Mouse (Mus musculus): ENCODE results near the gene Tiam1. TPM values are rescaled to one million over a fixed set of nuclear protein-coding genes. Genes with fewer than 3 reads are reported as not detected.
A peak's percentile ranks its signal among the peaks of the same experiment; 100 is the strongest.

Gene Tiam1
- polyA plus RNA-seq, 1 experiment from 2014 or later: 3.7 TPM

DNA sequence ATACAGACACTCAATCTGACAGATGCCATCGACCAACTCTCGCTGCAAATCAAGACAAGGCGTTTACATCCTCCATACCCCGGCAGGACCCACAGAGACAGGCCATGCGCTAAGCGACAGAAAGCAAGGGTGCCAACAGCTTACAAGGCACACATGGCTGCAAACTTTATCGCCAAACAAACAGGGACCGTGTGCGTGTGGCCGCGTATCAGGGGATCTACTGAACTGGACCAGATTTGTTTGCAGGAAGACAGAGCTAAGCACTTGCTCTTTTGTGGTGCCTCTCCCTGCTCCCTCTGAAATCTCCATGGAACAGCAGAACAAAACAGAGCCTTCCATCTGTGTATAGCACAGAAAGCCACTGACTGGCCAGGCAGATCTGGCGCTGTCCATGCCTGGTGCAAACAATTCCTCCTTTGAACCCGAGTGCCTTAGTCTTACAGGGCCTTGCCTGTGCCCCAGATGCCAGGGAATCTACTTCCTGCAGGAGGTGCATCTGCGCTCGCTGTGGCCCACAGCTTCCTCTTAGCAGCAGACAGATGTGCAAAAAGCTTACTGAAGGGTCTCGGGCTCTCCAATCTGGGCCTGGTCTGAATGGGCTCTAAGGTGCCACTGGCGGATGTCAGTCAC lies 316.0 kb downstream of the Tiam1 start:
- Histone ChIP-seq H3K27ac (ENCODE audit: low read length) (no peak overlapping the region), H3K4me3 (ENCODE audit: low read depth, low read length) (no peak overlapping the region), H3K9me3 (ENCODE audit: low read length) (no peaks in the 10 kb centered on the region), H3K27me3 (replicated peaks; ENCODE audit: insufficient read depth, low read length) (no peaks in the 10 kb centered on the region), H3K9ac (replicated peaks; ENCODE audit: low read depth) (no peak overlapping the region), H3K36me3 (ENCODE audit: insufficient read depth, low read length) (no peaks in the 10 kb centered on the region), H3K4me2 (replicated peaks; ENCODE audit: low read depth, low read length) (no peak overlapping the region), H3K4me1 (ENCODE audit: insufficient read depth, low read depth, low read length) (no peaks in the 10 kb centered on the region)
- ATAC-seq (no peak), DNase-seq (ENCODE audit: low spot score) (no peak)
- 64% methylated on average over 17 of the region's 17 CpGs for WGBS
- no peak for TF ChIP-seq CTCF (IDR thresholded peaks at IDR 0.05)
- no peak for TF ChIP-seq EP300 (IDR thresholded peaks at IDR 0.05)

DNA sequence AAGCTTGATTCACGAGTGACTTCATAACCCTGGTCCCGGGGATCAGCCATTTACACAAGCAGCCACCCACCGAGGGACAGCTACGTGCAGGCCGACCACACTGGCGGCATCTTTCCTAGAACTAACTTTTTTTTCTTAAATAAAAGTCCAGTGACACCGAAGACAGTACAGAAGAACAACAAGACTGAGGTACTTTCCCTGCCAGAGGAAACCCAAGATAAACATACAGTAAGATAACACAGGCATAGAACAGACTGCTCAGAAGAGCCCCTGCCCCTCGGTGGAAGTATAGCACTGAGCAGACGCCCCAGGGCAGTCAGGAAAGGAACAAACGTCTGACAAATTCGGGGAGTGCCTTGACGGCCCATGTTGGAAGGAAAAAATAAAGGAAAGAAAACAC lies 317.7 kb downstream of the Tiam1 start:
- 0 out of 2 replicates have a peak overlapping the region, but pooled peaks have one; percentile 4 for H3K27ac ChIP-seq (ENCODE audit: low read length)
- no peaks in the 10 kb centered on the region for H3K4me1 ChIP-seq (ENCODE audit: insufficient read depth, low read depth, low read length)
- 25% methylated on average over 12 of the region's 12 CpGs for WGBS
- DNase-seq (ENCODE audit: low spot score) (no peak), ATAC-seq (peak; percentile 39)
- no peak overlapping the region for H3K4me2 ChIP-seq (replicated peaks; ENCODE audit: low read depth, low read length)
- H3K4me3 ChIP-seq (ENCODE audit: low read depth, low read length): no peak overlapping the region
- TF ChIP-seq EP300 (IDR thresholded peaks at IDR 0.05) (no peak), CTCF (IDR thresholded peaks at IDR 0.05) (no peak)
- H3K9ac ChIP-seq (replicated peaks; ENCODE audit: low read depth): no peak overlapping the region
- no peaks in the 10 kb centered on the region for H3K9me3 ChIP-seq (ENCODE audit: low read length)
- no peaks in the 10 kb centered on the region for H3K36me3 ChIP-seq (ENCODE audit: insufficient read depth, low read length)
- H3K27me3 ChIP-seq (replicated peaks; ENCODE audit: insufficient read depth, low read length): no peaks in the 10 kb centered on the region

DNA sequence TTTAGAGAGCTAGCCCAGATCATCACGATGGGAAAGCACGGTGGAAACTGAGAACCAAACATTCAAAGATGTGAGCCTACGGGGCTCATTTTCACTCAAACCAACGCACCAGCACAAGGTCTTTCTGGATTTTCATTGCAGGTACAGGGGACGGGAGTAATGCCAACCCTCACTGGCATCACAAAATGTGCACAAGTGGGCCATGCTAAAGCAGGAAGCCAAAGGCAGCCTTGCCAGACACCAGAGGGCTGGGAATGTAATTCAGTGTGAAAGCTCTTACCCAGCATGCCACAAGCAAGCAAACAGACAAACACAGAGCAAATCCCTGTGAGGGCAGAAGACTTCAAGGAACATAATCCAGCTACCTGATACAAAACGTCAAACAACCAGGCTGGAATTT lies 320.7 kb downstream of the Tiam1 start:
- Histone ChIP-seq H3K4me3 (ENCODE audit: low read depth, low read length) (no peak overlapping the region), H3K9ac (replicated peaks; ENCODE audit: low read depth) (no peak overlapping the region), H3K9me3 (ENCODE audit: low read length) (no peaks in the 10 kb centered on the region), H3K27ac (ENCODE audit: low read length) (no peak overlapping the region), H3K27me3 (replicated peaks; ENCODE audit: insufficient read depth, low read length) (peaks cover 5% of the 10 kb centered on the region; the same call in 1 of the 2 replicates), H3K36me3 (ENCODE audit: insufficient read depth, low read length) (no peaks in the 10 kb centered on the region), H3K4me1 (ENCODE audit: insufficient read depth, low read depth, low read length) (peaks cover 4% of the 10 kb centered on the region), H3K4me2 (replicated peaks; ENCODE audit: low read depth, low read length) (no peak overlapping the region)
- ATAC-seq (no peak), DNase-seq (ENCODE audit: low spot score) (no peak)
- 82% methylated on average over 6 of the region's 6 CpGs for WGBS
- no peak for TF ChIP-seq CTCF (IDR thresholded peaks at IDR 0.05)
- TF ChIP-seq EP300 (IDR thresholded peaks at IDR 0.05): no peak

DNA sequence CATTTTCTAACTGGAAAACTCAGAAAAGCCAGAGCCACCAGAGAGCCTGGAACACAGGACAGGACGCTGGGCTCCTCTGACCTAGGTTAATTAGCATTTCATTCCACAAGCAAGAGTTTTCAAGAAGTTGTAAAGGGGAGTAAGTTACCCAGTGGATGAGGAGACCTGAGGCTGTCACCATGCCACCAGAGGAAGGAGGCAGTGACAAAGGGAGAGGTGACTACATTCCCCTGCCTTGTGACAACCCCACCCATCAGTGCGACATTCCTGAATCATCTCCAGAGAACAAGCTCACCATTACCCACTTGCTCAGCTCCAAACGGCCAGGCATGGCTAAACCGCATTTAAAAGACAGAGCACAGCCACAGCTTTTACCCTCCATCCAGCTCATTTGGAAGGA lies 324.9 kb downstream of the Tiam1 start:
- Histone ChIP-seq H3K27me3 (replicated peaks; ENCODE audit: insufficient read depth, low read length) (peaks cover 5% of the 10 kb centered on the region; the same call in 1 of the 2 replicates), H3K4me2 (replicated peaks; ENCODE audit: low read depth, low read length) (peak overlapping the region; percentile 56), H3K4me3 (ENCODE audit: low read depth, low read length) (no peak overlapping the region), H3K9me3 (ENCODE audit: low read length) (no peaks in the 10 kb centered on the region), H3K4me1 (ENCODE audit: insufficient read depth, low read depth, low read length) (peaks cover 8% of the 10 kb centered on the region), H3K9ac (replicated peaks; ENCODE audit: low read depth) (no peak overlapping the region), H3K27ac (ENCODE audit: low read length) (no peak overlapping the region), H3K36me3 (ENCODE audit: insufficient read depth, low read length) (no peaks in the 10 kb centered on the region)
- no peak for DNase-seq (ENCODE audit: low spot score)
- 44% methylated on average over 4 of the region's 4 CpGs for WGBS
- no peak for ATAC-seq
- no peak for TF ChIP-seq CTCF (IDR thresholded peaks at IDR 0.05)
- no peak for TF ChIP-seq EP300 (IDR thresholded peaks at IDR 0.05)

DNA sequence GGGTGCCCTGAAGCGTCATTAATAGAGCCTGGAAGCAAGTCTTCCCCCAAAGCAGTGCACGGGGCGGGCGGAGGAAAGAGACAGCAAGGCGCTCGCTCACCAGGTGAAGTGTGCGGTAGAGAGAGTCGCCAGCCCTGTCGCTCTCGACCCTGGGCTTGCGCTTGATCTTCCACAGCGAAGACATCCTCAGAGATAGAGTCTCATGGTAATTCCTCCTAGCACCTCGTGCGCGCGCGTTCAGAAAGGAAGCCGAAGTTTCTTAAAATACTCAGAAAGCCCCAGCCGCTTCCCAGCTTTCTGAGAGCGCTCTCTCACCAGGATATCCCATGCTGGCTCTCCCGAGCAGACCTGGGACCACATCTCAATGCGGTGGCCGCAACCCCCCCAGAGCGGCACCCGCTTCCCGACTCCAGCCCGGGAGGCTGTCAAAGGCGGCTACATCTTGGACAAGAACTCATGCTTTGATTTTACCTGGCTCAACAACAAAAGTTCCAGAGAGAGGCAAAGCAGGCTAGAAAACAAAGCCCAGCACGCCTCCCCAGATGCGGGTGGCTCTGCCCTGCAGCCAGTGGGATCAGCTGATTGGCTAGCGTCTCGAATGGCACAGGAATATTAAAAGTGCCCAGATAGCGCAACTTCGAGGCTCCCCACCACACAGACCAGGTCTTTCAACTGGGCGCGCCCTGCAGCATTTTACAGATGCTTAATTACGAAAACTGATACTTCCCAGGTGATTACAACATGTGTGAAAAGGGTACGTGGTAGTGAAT lies 325.5 kb downstream of the Tiam1 start:
- DNase-seq (ENCODE audit: low spot score) (no peak), ATAC-seq (no peak)
- H3K9ac ChIP-seq (replicated peaks; ENCODE audit: low read depth): 0 out of 2 replicates have a peak overlapping the region, but pooled peaks have one; percentile 10

DNA sequence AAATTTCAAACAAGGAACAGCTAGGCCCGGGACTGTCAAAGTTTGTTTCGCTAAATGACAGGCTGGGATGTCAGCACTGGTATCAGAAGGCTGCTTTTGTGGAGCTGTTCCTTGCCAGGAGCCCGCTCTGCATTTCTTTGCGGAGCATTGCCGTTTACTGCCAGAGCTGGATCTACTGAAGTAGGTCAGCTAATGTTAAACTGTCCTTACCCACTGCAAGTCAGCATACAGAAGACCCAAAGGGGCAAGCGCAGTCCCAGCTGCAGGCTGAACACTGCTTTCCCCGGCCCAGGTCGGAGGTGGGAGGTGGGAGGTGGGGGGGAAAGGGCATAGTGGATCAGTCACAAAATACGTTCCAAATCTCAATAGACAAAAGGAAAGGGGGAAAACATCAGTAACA lies 326.3 kb downstream of the Tiam1 start:
- Histone ChIP-seq H3K27me3 (replicated peaks; ENCODE audit: insufficient read depth, low read length) (peaks cover 5% of the 10 kb centered on the region; the same call in 1 of the 2 replicates), H3K4me2 (replicated peaks; ENCODE audit: low read depth, low read length) (peak overlapping the region; percentile 56), H3K9me3 (ENCODE audit: low read length) (no peaks in the 10 kb centered on the region), H3K4me1 (ENCODE audit: insufficient read depth, low read depth, low read length) (peaks cover 8% of the 10 kb centered on the region), H3K36me3 (ENCODE audit: insufficient read depth, low read length) (no peaks in the 10 kb centered on the region), H3K27ac (ENCODE audit: low read length) (no peak overlapping the region), H3K9ac (replicated peaks; ENCODE audit: low read depth) (no peak overlapping the region), H3K4me3 (ENCODE audit: low read depth, low read length) (peak overlapping the region; percentile 36; the same call in 1 of the 2 replicates)
- 17% methylated on average over 9 of the region's 9 CpGs for WGBS
- ATAC-seq (no peak), DNase-seq (ENCODE audit: low spot score) (no peak)
- TF ChIP-seq EP300 (IDR thresholded peaks at IDR 0.05) (no peak), CTCF (IDR thresholded peaks at IDR 0.05) (no peak)

More for the DNA sequence above, 325.5 kb downstream of the Tiam1 start:
- Histone ChIP-seq H3K9me3 (ENCODE audit: low read length) (no peaks in the 10 kb centered on the region), H3K4me1 (ENCODE audit: insufficient read depth, low read depth, low read length) (peaks cover 8% of the 10 kb centered on the region), H3K36me3 (ENCODE audit: insufficient read depth, low read length) (no peaks in the 10 kb centered on the region), H3K4me2 (replicated peaks; ENCODE audit: low read depth, low read length) (peak overlapping the region; percentile 56), H3K27ac (ENCODE audit: low read length) (0 out of 2 replicates have a peak overlapping the region, but pooled peaks have one; percentile 9), H3K27me3 (replicated peaks; ENCODE audit: insufficient read depth, low read length) (peaks cover 5% of the 10 kb centered on the region; the same call in 1 of the 2 replicates), H3K4me3 (ENCODE audit: low read depth, low read length) (peak overlapping the region; percentile 36)
- TF ChIP-seq CTCF (IDR thresholded peaks at IDR 0.05) (no peak), EP300 (IDR thresholded peaks at IDR 0.05) (no peak)
- WGBS: 3% methylated on average over 38 of the region's 38 CpGs
